Comparison of ENCODE assay signal across 23 mouse cellular contexts in genomic region chr3:107751607-107752006, GRCm38 (mm10). TPM values are rescaled to one million over a fixed set of nuclear protein-coding genes. Genes with fewer than 3 reads are reported as not detected.
DNase-seq lines count a peak whose midpoint lies in the region; ATAC-seq and TF ChIP-seq lines count a peak whose summit lies in the region.
"Had no signal": no experiment of that assay in that cellular context is flagged by ENCODE, and none has a peak within 500 bp of the region (broad histone marks: within the 10 kb centered on the region; RNA-seq: fewer than 3 reads in every experiment).

No protein-coding gene starts in this region.

- TF ChIP-seq CTCF in forebrain, postnatal 0 days (IDR thresholded peaks at IDR 0.05; ENCODE audit: low read depth) = no peak

- no peaks in the 10 kb centered on the region for H3K9me3 ChIP-seq in limb, embryonic 12.5 days
- no peaks in the 10 kb centered on the region for H3K9me3 ChIP-seq in limb, embryonic 10.5 days (replicated peaks)
- no peaks in the 10 kb centered on the region for H3K9me3 ChIP-seq in forebrain, postnatal 0 days (ENCODE audit: low read length)
- H3K9me3 ChIP-seq: G1E; heart, embryonic 13.5 days; kidney, embryonic 15.5 days; liver, embryonic 13.5 days had no signal

- H3K4me3 ChIP-seq in limb, embryonic 12.5 days (replicated peaks) = no peak overlapping the region
- no peak overlapping the region for H3K4me3 ChIP-seq in limb, embryonic 10.5 days
- H3K4me3 ChIP-seq in forebrain, postnatal 0 days (ENCODE audit: low read depth, low read length) = no peak overlapping the region
- H3K4me3 ChIP-seq: heart, embryonic 13.5 days; kidney, embryonic 15.5 days; liver, embryonic 13.5 days had no signal

- 54% methylated on average over 3 of the region's 3 CpGs for WGBS in limb, embryonic 12.5 days
- WGBS in limb, embryonic 10.5 days = 69% methylated on average over 3 of the region's 3 CpGs
- 68% methylated on average over 3 of the region's 3 CpGs for WGBS in forebrain, postnatal 0 days

- no peaks in the 10 kb centered on the region for H3K27me3 ChIP-seq in limb, embryonic 12.5 days
- peaks cover 3% of the 10 kb centered on the region; the same call in 1 of the 2 replicates for H3K27me3 ChIP-seq in limb, embryonic 10.5 days (ENCODE audit: low read depth, poor library complexity, severe bottlenecking)
- H3K27me3 ChIP-seq in forebrain, postnatal 0 days (ENCODE audit: insufficient read depth, low read length) = no peaks in the 10 kb centered on the region
- H3K27me3 ChIP-seq: CH12.LX; kidney, embryonic 15.5 days; liver, embryonic 13.5 days; Patski had no signal

- H3K36me3 ChIP-seq in limb, embryonic 12.5 days = peaks cover 79% of the 10 kb centered on the region
- H3K36me3 ChIP-seq in limb, embryonic 10.5 days = peaks cover 34% of the 10 kb centered on the region
- H3K36me3 ChIP-seq in forebrain, postnatal 0 days (ENCODE audit: insufficient read depth) = no peaks in the 10 kb centered on the region
- H3K36me3 ChIP-seq: G1E had no signal

- H3K4me2 ChIP-seq in limb, embryonic 12.5 days = no peak overlapping the region
- no peak overlapping the region for H3K4me2 ChIP-seq in forebrain, postnatal 0 days (ENCODE audit: low read depth)
- H3K4me2 ChIP-seq: heart, embryonic 13.5 days; kidney, embryonic 15.5 days; liver, embryonic 13.5 days; midbrain, embryonic 11.5 days had no signal

- H3K9ac ChIP-seq in limb, embryonic 12.5 days (replicated peaks) = no peak overlapping the region
- H3K9ac ChIP-seq in forebrain, postnatal 0 days = no peak overlapping the region
- H3K9ac ChIP-seq: heart, embryonic 13.5 days; kidney, embryonic 15.5 days; liver, embryonic 13.5 days had no signal

- no peak for DNase-seq in frontal cortex, adult 2 months (ENCODE audit: extremely low spot score in 1 of 2, low spot score in 1 of 2)
- DNase-seq in limb, embryonic 10.5 days (ENCODE audit: low spot score) = no peak
- DNase-seq in forebrain, postnatal 0 days = no peak
- no peak for DNase-seq in cerebellum, adult 11 months
- no peak for DNase-seq in thymus, postnatal 4 days
- DNase-seq: adrenal gland, adult 2 months; B cell, adult 2 months; gastrocnemius, postnatal 14 days; heart, postnatal 14 days; kidney, adult 11 months; kidney, postnatal 36 days; layer of hippocampus, adult 9-11 months; liver, embryonic 13.5 days; lung, adult 2 months; lung, postnatal 14 days had no signal

- ATAC-seq in frontal cortex, adult (ENCODE audit: low TSS enrichment) = peak; percentile 69
- ATAC-seq in limb, embryonic 12.5 days (ENCODE audit: insufficient number of reproducible peaks, insufficient read depth, low FRiP score, low TSS enrichment, low read depth) = no peak
- peak; percentile 27 for ATAC-seq in forebrain, postnatal 0 days
- ATAC-seq: Patski had no signal

- peak overlapping the region; percentile 23; the same call in 1 of the 2 replicates for H3K27ac ChIP-seq in limb, embryonic 12.5 days
- H3K27ac ChIP-seq in limb, embryonic 10.5 days = no peak overlapping the region
- H3K27ac ChIP-seq in forebrain, postnatal 0 days (ENCODE audit: low read depth, low read length) = no peak overlapping the region
- H3K27ac ChIP-seq: heart, embryonic 13.5 days; liver, embryonic 13.5 days had no signal

- peaks cover 20% of the 10 kb centered on the region for H3K4me1 ChIP-seq in limb, embryonic 12.5 days (replicated peaks)
- H3K4me1 ChIP-seq in limb, embryonic 10.5 days = peaks cover 9% of the 10 kb centered on the region; the same call in 1 of the 2 replicates
- H3K4me1 ChIP-seq in forebrain, postnatal 0 days (ENCODE audit: insufficient read depth) = no peaks in the 10 kb centered on the region
- H3K4me1 ChIP-seq: heart, embryonic 13.5 days had no signal

RNA-seq across cellular contexts. Expression of gene Csf1, which starts 8.7 kb away (rescaled TPM):
- polyA plus RNA-seq in frontal cortex, adult 2 months (2012; rRNA removed) = 14.1 and 14.5 TPM in 2 replicates
- 6.1 and 7.4 TPM in 2 replicates for polyA plus RNA-seq in limb, embryonic 12.5 days (2016; fragmentation: Nextera tagmentation; extraction: Ambion mirVana)
- polyA plus RNA-seq in limb, embryonic 10.5 days (2016; fragmentation: Nextera tagmentation; extraction: Ambion mirVana) = 3.4 and 4.6 TPM in 2 replicates
- 6.3 and 11.7 TPM in 2 replicates for total RNA-seq in forebrain, postnatal 0 days (2014; rRNA removed)
- polyA plus RNA-seq in forebrain, postnatal 0 days (2015; fragmentation: Nextera tagmentation; extraction: Ambion mirVana) = 7.2 and 8.6 TPM in 2 replicates

RNA-seq across cellular contexts. Expression of gene Ahcyl1, which starts 55.2 kb away (rescaled TPM):
- polyA plus RNA-seq in frontal cortex, adult 2 months (2012; rRNA removed) = 321 TPM in 2 replicates
- polyA plus RNA-seq in limb, embryonic 12.5 days (2016; fragmentation: Nextera tagmentation; extraction: Ambion mirVana) = 114 and 115 TPM in 2 replicates
- polyA plus RNA-seq in limb, embryonic 10.5 days (2016; fragmentation: Nextera tagmentation; extraction: Ambion mirVana) = 83.4 and 98.2 TPM in 2 replicates
- 54.2 and 54.6 TPM in 2 replicates for total RNA-seq in forebrain, postnatal 0 days (2014; rRNA removed)
- polyA plus RNA-seq in forebrain, postnatal 0 days (2015; fragmentation: Nextera tagmentation; extraction: Ambion mirVana) = 79.2 and 100 TPM in 2 replicates
